Mouse (Mus musculus): ENCODE results near the gene Enox2. TPM values are rescaled to one million over a fixed set of nuclear protein-coding genes. Genes with fewer than 3 reads are reported as not detected.
"Not testable (repeated sequence)": the region's sequence is repeated elsewhere in the genome, so short reads cannot be mapped to it uniquely, and the experiment has no call there.

Gene Enox2
- polyA plus RNA-seq, 1 experiment from 2014 or later: 3.9 TPM

DNA sequence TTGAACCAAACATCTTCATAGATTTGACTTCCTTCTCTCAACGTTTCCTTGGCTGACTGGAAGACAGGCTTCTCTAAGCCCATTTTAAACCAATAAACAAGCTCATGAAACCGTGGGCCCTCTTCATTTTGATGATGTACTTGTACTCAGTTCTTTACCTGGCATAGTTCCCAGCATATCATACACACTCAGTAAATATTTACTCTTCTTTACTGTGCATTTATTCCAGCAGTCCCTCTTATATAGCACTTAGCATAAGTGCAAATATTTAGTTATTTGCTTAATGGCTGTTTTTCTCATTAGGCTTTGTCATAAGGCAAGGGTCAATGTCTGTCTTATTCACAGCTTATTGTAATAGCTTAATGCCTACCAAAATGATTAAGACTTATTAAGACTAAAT is 133.8 kb downstream of the Enox2 start:
- ATAC-seq (ENCODE audit: low read depth) (no peak), DNase-seq (no peak)
- Histone ChIP-seq H3K9me3 (replicated peaks) (no peaks in the 10 kb centered on the region), H3K4me1 (replicated peaks) (no peaks in the 10 kb centered on the region), H3K4me2 (no peak overlapping the region), H3K9ac (no peak overlapping the region), H3K27me3 (no peaks in the 10 kb centered on the region), H3K36me3 (no peaks in the 10 kb centered on the region), H3K27ac (no peak overlapping the region), H3K4me3 (replicated peaks) (no peak overlapping the region)
- 36% methylated on average over 2 of the region's 2 CpGs for WGBS (ENCODE audit: insufficient replicate concordance)

GRCm38 (mm10) chrX:49124774-49125429 is 163.2 kb downstream of the Enox2 start:
- Histone ChIP-seq H3K9me3 (replicated peaks) (no peaks in the 10 kb centered on the region), H3K36me3 (no peaks in the 10 kb centered on the region), H3K9ac (no peak overlapping the region), H3K4me1 (replicated peaks) (no peaks in the 10 kb centered on the region), H3K4me2 (no peak overlapping the region), H3K27me3 (no peaks in the 10 kb centered on the region), H3K4me3 (replicated peaks) (no peak overlapping the region), H3K27ac (no peak overlapping the region)
- no peak for DNase-seq
- 81% methylated on average over 3 of the region's 3 CpGs for WGBS (ENCODE audit: insufficient replicate concordance)
- ATAC-seq (ENCODE audit: low read depth): no peak

GRCm38 (mm10) chrX:49116465-49116864 is 171.6 kb downstream of the Enox2 start:
- no peaks in the 10 kb centered on the region for H3K27me3 ChIP-seq
- no peaks in the 10 kb centered on the region for H3K36me3 ChIP-seq
- no peaks in the 10 kb centered on the region for H3K4me1 ChIP-seq (replicated peaks)
- H3K9me3 ChIP-seq (replicated peaks): no peaks in the 10 kb centered on the region
- H3K4me2 ChIP-seq: no peak overlapping the region
- no peak overlapping the region for H3K9ac ChIP-seq
- ATAC-seq (ENCODE audit: low read depth) (no peak), DNase-seq (no peak)
- H3K4me3 ChIP-seq (replicated peaks): no peak overlapping the region
- no peak overlapping the region for H3K27ac ChIP-seq
- WGBS (ENCODE audit: insufficient replicate concordance): 38% methylated on average over 3 of the region's 3 CpGs

DNA sequence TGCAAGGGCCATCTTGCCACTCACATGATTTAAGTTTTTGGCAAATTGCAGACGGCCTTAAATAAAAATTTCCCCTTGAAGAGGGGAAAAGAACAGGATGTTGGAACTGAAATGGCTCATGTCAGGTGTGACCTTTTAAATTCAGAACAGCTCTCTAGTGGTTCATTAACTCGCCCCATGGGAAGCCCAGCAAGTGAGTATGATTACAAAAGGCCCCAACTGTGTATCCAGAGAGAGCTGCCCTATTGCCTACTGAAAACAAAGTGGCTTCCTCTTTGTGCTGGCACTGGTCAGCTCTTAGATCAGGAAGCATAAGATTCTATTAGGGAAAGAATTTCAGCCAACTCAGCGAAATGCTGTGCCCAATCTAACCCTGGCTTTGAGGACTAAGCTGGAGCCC is 175.6 kb downstream of the Enox2 start:
- Histone ChIP-seq H3K4me2 (no peak overlapping the region), H3K27me3 (no peaks in the 10 kb centered on the region), H3K9ac (no peak overlapping the region), H3K27ac (no peak overlapping the region), H3K4me3 (replicated peaks) (no peak overlapping the region), H3K9me3 (replicated peaks) (no peaks in the 10 kb centered on the region), H3K36me3 (no peaks in the 10 kb centered on the region), H3K4me1 (replicated peaks) (no peaks in the 10 kb centered on the region)
- DNase-seq: no peak
- no peak for ATAC-seq (ENCODE audit: low read depth)
- WGBS (ENCODE audit: insufficient replicate concordance): 54% methylated on average over 3 of the region's 3 CpGs

- not testable (repeated sequence) for H3K27me3 ChIP-seq; H3K4me2 ChIP-seq; H3K36me3 ChIP-seq; H3K27ac ChIP-seq; ATAC-seq (ENCODE audit: low read depth); H3K9me3 ChIP-seq (replicated peaks); H3K4me3 ChIP-seq (replicated peaks); H3K4me1 ChIP-seq (replicated peaks); DNase-seq; H3K9ac ChIP-seq
- 69% methylated on average over 1 of the region's 1 CpGs for WGBS (ENCODE audit: insufficient replicate concordance)
Measured at GRCm38 (mm10) chrX:49100542-49100941, 187.5 kb downstream of the Enox2 start.

GRCm38 (mm10) chrX:49096249-49096648 is 191.8 kb downstream of the Enox2 start:
- no peaks in the 10 kb centered on the region for H3K27me3 ChIP-seq
- no peak overlapping the region for H3K27ac ChIP-seq
- ATAC-seq (ENCODE audit: low read depth) (no peak), DNase-seq (no peak)
- no peak overlapping the region for H3K4me2 ChIP-seq
- H3K36me3 ChIP-seq: no peaks in the 10 kb centered on the region
- 71% methylated on average over 2 of the region's 2 CpGs for WGBS (ENCODE audit: insufficient replicate concordance)
- H3K4me1 ChIP-seq (replicated peaks): no peaks in the 10 kb centered on the region
- no peak overlapping the region for H3K9ac ChIP-seq
- H3K4me3 ChIP-seq (replicated peaks): no peak overlapping the region
- no peaks in the 10 kb centered on the region for H3K9me3 ChIP-seq (replicated peaks)

- Histone ChIP-seq H3K4me1 (replicated peaks) (no peaks in the 10 kb centered on the region), H3K27ac (no peak overlapping the region), H3K4me2 (no peak overlapping the region), H3K27me3 (no peaks in the 10 kb centered on the region), H3K4me3 (replicated peaks) (no peak overlapping the region), H3K36me3 (no peaks in the 10 kb centered on the region), H3K9ac (no peak overlapping the region), H3K9me3 (replicated peaks) (no peaks in the 10 kb centered on the region)
- DNase-seq (no peak), ATAC-seq (ENCODE audit: low read depth) (no peak)
- WGBS (ENCODE audit: insufficient replicate concordance): 49% methylated on average over 6 of the region's 6 CpGs
Measured at GRCm38 (mm10) chrX:49075055-49075454, 213.0 kb downstream of the Enox2 start.

GRCm38 (mm10) chrX:49073563-49073962 is 214.5 kb downstream of the Enox2 start:
- Histone ChIP-seq H3K36me3 (no peaks in the 10 kb centered on the region), H3K9me3 (replicated peaks) (no peaks in the 10 kb centered on the region), H3K4me1 (replicated peaks) (no peaks in the 10 kb centered on the region), H3K27me3 (no peaks in the 10 kb centered on the region), H3K27ac (no peak overlapping the region), H3K9ac (no peak overlapping the region), H3K4me3 (replicated peaks) (no peak overlapping the region), H3K4me2 (no peak overlapping the region)
- ATAC-seq (ENCODE audit: low read depth): no peak
- 52% methylated on average over 3 of the region's 3 CpGs for WGBS (ENCODE audit: insufficient replicate concordance)
- DNase-seq: no peak

DNA sequence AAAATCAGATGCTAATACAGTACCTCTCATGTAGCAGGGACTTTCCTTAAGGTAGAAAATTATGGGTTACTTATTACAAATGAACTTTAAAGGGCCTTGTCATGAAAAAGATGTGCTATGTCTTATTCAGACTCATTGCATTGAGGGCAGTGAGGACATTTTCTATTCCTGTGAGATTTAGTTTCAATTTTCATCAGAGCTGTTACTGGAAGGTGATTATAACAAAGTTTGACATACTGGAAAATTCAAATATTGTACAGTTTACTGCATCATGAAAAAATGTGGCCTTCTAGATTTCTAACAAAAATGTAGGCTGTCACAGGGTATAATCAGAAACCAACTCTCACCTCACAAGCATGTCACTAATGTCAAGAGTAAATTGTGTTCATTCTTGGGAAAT is 242.9 kb downstream of the Enox2 start:
- H3K9ac ChIP-seq: no peak overlapping the region
- DNase-seq (no peak), ATAC-seq (ENCODE audit: low read depth) (no peak)
- H3K27me3 ChIP-seq: no peaks in the 10 kb centered on the region
- H3K36me3 ChIP-seq: no peaks in the 10 kb centered on the region
- no peaks in the 10 kb centered on the region for H3K4me1 ChIP-seq (replicated peaks)
- H3K4me2 ChIP-seq: no peak overlapping the region
- H3K27ac ChIP-seq: no peak overlapping the region
- no peak overlapping the region for H3K4me3 ChIP-seq (replicated peaks)
- no peaks in the 10 kb centered on the region for H3K9me3 ChIP-seq (replicated peaks)

DNA sequence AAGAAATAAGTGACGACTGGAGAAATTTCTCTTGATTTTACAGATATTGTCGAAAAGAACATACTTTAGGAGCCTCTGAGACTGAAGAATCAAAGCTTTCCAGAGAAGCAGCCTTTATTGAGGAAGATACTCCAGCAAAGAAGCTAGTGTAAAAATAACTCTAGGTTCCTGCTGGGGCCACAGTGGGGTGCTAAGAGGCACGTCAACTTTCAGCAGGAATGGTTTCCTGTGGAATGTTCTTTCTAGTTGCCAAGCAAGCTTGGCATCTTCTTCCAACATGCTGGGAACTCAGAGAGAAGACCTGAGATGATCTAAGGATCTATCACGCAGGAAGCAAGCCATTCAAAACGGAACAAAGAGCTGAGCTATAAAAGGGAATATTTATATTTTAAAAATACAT is 278.3 kb downstream of the Enox2 start:
- Histone ChIP-seq H3K27me3 (no peaks in the 10 kb centered on the region), H3K4me3 (replicated peaks) (no peak overlapping the region)
- ATAC-seq (ENCODE audit: low read depth): no peak

DNA sequence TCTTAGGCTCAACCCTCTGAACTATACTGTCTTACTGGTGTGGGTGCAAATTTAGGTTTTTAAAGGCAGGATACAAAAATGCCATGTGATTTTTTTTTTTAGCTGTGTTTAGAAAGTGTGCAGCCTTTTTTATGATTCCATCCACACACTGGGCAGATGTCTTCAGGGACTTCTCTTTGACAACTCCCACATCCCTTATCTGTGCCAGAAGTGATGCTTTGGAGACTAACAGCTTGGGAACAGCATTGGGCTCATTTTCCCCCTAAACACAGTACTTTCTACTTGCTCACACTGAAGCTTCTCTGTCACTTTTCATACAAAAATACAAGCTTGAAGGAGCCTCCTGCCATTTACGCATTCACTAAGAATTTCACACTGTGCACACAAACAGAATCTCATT is 282.4 kb downstream of the Enox2 start:
- Histone ChIP-seq H3K27ac (no peak overlapping the region), H3K36me3 (no peaks in the 10 kb centered on the region), H3K27me3 (no peaks in the 10 kb centered on the region), H3K4me1 (replicated peaks) (no peaks in the 10 kb centered on the region), H3K4me2 (no peak overlapping the region), H3K4me3 (replicated peaks) (no peak overlapping the region), H3K9me3 (replicated peaks) (no peaks in the 10 kb centered on the region), H3K9ac (no peak overlapping the region)
- WGBS (ENCODE audit: insufficient replicate concordance): 71% methylated on average over 1 of the region's 1 CpGs
- DNase-seq (no peak), ATAC-seq (ENCODE audit: low read depth) (no peak)

More for the DNA sequence above, 278.3 kb downstream of the Enox2 start:
- Histone ChIP-seq H3K4me2 (no peak overlapping the region), H3K36me3 (no peaks in the 10 kb centered on the region), H3K9me3 (replicated peaks) (no peaks in the 10 kb centered on the region), H3K9ac (no peak overlapping the region), H3K27ac (no peak overlapping the region), H3K4me1 (replicated peaks) (no peaks in the 10 kb centered on the region)
- 57% methylated on average over 5 of the region's 5 CpGs for WGBS (ENCODE audit: insufficient replicate concordance)
- no peak for DNase-seq

DNA sequence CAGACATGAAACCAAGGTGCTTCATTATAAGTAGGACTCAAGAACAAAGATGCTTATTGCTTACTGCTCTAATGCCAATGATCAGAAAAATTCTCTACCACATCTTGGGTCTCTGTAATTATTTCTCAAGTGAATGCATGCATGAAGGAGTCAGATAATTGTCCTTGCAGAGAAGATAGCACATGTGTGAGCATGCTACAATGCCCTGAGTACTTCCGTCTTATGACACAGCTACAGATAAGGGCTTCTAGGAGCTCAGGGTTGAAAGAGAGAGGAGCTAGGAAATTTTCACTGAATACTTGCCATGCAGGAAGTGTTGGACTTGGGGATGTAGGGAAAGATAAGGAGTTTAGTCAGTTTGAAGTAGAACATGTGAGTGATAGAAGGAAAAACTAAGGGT is 285.2 kb downstream of the Enox2 start:
- Histone ChIP-seq H3K36me3 (no peaks in the 10 kb centered on the region), H3K27me3 (no peaks in the 10 kb centered on the region), H3K4me3 (replicated peaks) (no peak overlapping the region), H3K27ac (no peak overlapping the region), H3K4me2 (no peak overlapping the region), H3K9ac (no peak overlapping the region), H3K9me3 (replicated peaks) (no peaks in the 10 kb centered on the region), H3K4me1 (replicated peaks) (no peaks in the 10 kb centered on the region)
- ATAC-seq (ENCODE audit: low read depth) (no peak), DNase-seq (no peak)
- WGBS (ENCODE audit: insufficient replicate concordance): 40% methylated on average over 1 of the region's 1 CpGs

Measured in liver, embryonic 13.5 days (tissue).